In the genomic region with DNA sequence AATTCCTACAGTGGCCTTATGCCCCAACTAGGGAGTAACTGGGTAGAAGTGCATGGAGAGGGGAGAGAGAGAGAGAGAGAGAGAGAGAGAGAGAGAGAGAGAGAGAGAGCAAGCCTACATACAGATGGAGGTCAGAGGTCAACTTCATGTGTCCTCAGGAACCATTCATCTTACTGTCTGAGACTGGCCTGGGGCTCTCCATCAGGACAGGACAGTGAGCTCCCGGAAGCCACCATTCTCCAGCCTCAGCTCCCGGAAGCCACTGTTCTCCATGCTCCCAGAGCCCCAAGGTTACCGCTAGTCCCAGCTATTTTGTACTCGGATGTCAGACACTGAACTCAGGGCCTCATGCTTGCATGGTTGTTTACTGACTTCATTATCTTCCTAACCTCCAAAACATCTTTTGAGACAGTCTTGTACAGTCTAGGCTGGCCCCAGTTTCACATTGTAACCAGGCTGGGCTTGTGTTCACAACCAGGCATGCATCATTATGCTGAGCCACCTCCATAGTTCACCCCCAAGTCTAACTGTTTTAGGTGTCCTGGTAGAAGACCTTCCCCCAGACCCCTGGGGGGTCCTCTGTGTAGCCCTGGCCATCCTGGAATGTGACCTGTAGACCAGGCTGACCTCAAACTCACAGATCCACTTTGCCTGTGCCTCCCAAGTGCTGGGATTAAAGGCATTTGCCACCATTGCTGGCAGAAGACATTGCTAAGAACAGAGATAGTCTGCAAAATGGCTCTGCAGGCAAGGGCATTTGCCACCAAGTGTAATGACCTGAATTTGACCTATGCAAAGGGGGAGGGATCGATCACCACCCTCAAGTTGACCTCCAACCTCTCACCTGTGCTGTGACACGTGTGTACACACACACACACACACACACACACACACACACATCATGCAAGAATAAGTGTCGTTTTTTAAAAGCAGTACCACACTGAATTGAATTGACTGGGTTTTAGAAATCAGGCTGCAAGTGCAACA, we compare ENCODE assay signal across 11 mouse cellular contexts. TPM values are rescaled to one million over a fixed set of nuclear protein-coding genes. Genes with fewer than 3 reads are reported as not detected.
DNase-seq lines count a peak whose midpoint lies in the region; ATAC-seq and TF ChIP-seq lines count a peak whose summit lies in the region.
"Had no signal": no experiment of that assay in that cellular context is flagged by ENCODE, and none has a peak within 500 bp of the region (broad histone marks: within the 10 kb centered on the region; RNA-seq: fewer than 3 reads in every experiment).

No protein-coding gene starts in this region.

- peak overlapping the region; percentile 52 for H3K27ac ChIP-seq in heart, embryonic 12.5 days (ENCODE audit: poor library complexity, severe bottlenecking)
- peak overlapping the region; percentile 84 for H3K27ac ChIP-seq in lung, embryonic 16.5 days (ENCODE audit: low read length)
- H3K27ac ChIP-seq in kidney, postnatal 0 days = peak overlapping the region; percentile 62
- H3K27ac ChIP-seq in stomach, embryonic 15.5 days = peak overlapping the region; percentile 26; the same call in 1 of the 2 replicates
- H3K27ac ChIP-seq: liver, embryonic 13.5 days had no signal

- no peak for ATAC-seq in heart, embryonic 12.5 days (ENCODE audit: insufficient number of reproducible peaks, low FRiP score)
- ATAC-seq in lung, embryonic 16.5 days (ENCODE audit: low read depth) = no peak
- ATAC-seq in kidney, postnatal 0 days (replicated peaks; ENCODE audit: low FRiP score, low read depth) = no peak
- ATAC-seq in stomach, embryonic 15.5 days (ENCODE audit: insufficient read depth, low FRiP score, low read depth) = no peak
- ATAC-seq in erythroid progenitor cell, adult 5-6 weeks (replicated peaks; ENCODE audit: low FRiP score, poor library complexity, severe bottlenecking) = no peak
- ATAC-seq: activated CD4-positive, CD25-positive, alpha-beta regulatory T cell, adult 4 months; CD4-positive, CD25-positive, alpha-beta regulatory T cell, adult 4 months had no signal

- peak overlapping the region; percentile 81 for H3K4me3 ChIP-seq in heart, embryonic 12.5 days
- peak overlapping the region; percentile 92 for H3K4me3 ChIP-seq in lung, embryonic 16.5 days (ENCODE audit: low read length)
- no peak overlapping the region for H3K4me3 ChIP-seq in kidney, postnatal 0 days (replicated peaks; ENCODE audit: low read depth, low read length)
- H3K4me3 ChIP-seq in stomach, embryonic 15.5 days (replicated peaks) = no peak overlapping the region
- H3K4me3 ChIP-seq: liver, embryonic 13.5 days had no signal

- DNase-seq in heart, adult 8-10 months (ENCODE audit: low spot score) = no peak
- no peak for DNase-seq in lung, postnatal 25 days (ENCODE audit: low spot score)
- no peak for DNase-seq in kidney, postnatal 0 days (ENCODE audit: low spot score)
- no peak for DNase-seq in urinary bladder, postnatal 14 days (ENCODE audit: low spot score)
- DNase-seq: liver, embryonic 13.5 days had no signal

- no peak for TF ChIP-seq CTCF in kidney, postnatal 0 days (IDR thresholded peaks at IDR 0.05; ENCODE audit: low read depth)

- H3K9me3 ChIP-seq in heart, embryonic 12.5 days (replicated peaks) = no peaks in the 10 kb centered on the region
- H3K9me3 ChIP-seq in lung, embryonic 16.5 days (ENCODE audit: control insufficient read depth, low read length) = no peaks in the 10 kb centered on the region
- H3K9me3 ChIP-seq in kidney, postnatal 0 days (replicated peaks; ENCODE audit: low read length) = no peaks in the 10 kb centered on the region
- no peaks in the 10 kb centered on the region for H3K9me3 ChIP-seq in stomach, embryonic 15.5 days
- H3K9me3 ChIP-seq: liver, embryonic 13.5 days had no signal

- no peaks in the 10 kb centered on the region for H3K27me3 ChIP-seq in heart, embryonic 12.5 days (replicated peaks)
- no peaks in the 10 kb centered on the region for H3K27me3 ChIP-seq in lung, embryonic 16.5 days (ENCODE audit: control insufficient read depth, insufficient read depth, low read depth, low read length)
- no peaks in the 10 kb centered on the region for H3K27me3 ChIP-seq in kidney, postnatal 0 days (ENCODE audit: insufficient read depth, low read length)
- H3K27me3 ChIP-seq in stomach, embryonic 15.5 days (replicated peaks) = no peaks in the 10 kb centered on the region
- H3K27me3 ChIP-seq: liver, embryonic 13.5 days had no signal

- peak overlapping the region; percentile 81 for H3K4me2 ChIP-seq in heart, embryonic 12.5 days
- H3K4me2 ChIP-seq in lung, embryonic 16.5 days (ENCODE audit: low read depth, low read length) = peak overlapping the region; percentile 79
- H3K4me2 ChIP-seq in kidney, postnatal 0 days (ENCODE audit: low read length) = peak overlapping the region; percentile 68
- peak overlapping the region; percentile 84; the same call in 1 of the 2 replicates for H3K4me2 ChIP-seq in stomach, embryonic 15.5 days
- H3K4me2 ChIP-seq: liver, embryonic 13.5 days had no signal

- 67% methylated on average over 7 of the region's 7 CpGs for WGBS in heart, embryonic 12.5 days
- 49% methylated on average over 7 of the region's 7 CpGs for WGBS in lung, embryonic 16.5 days
- 56% methylated on average over 7 of the region's 7 CpGs for WGBS in kidney, postnatal 0 days
- 54% methylated on average over 7 of the region's 7 CpGs for WGBS in stomach, embryonic 15.5 days

- H3K9ac ChIP-seq in heart, embryonic 12.5 days = peak overlapping the region; percentile 26
- peak overlapping the region; percentile 33; the same call in 1 of the 2 replicates for H3K9ac ChIP-seq in lung, embryonic 16.5 days (ENCODE audit: low read length)
- H3K9ac ChIP-seq in kidney, postnatal 0 days (ENCODE audit: low read depth, low read length) = no peak overlapping the region
- no peak overlapping the region for H3K9ac ChIP-seq in stomach, embryonic 15.5 days
- H3K9ac ChIP-seq: liver, embryonic 13.5 days had no signal

- peaks cover 46% of the 10 kb centered on the region for H3K4me1 ChIP-seq in heart, embryonic 12.5 days (replicated peaks)
- peaks cover 42% of the 10 kb centered on the region for H3K4me1 ChIP-seq in lung, embryonic 16.5 days (replicated peaks; ENCODE audit: control insufficient read depth, insufficient read depth, low read length)
- peaks cover 35% of the 10 kb centered on the region; the same call in 1 of the 2 replicates for H3K4me1 ChIP-seq in kidney, postnatal 0 days (replicated peaks; ENCODE audit: insufficient read depth, low read length)
- H3K4me1 ChIP-seq in stomach, embryonic 15.5 days = peaks cover 60% of the 10 kb centered on the region

- H3K36me3 ChIP-seq in heart, embryonic 12.5 days = peaks cover 13% of the 10 kb centered on the region
- H3K36me3 ChIP-seq in lung, embryonic 16.5 days (ENCODE audit: control insufficient read depth, insufficient read depth, low read length) = peaks cover 3% of the 10 kb centered on the region; the same call in 1 of the 2 replicates
- 0 out of 2 replicates have a peak, but pooled peaks cover 7% of the 10 kb centered on the region for H3K36me3 ChIP-seq in kidney, postnatal 0 days (ENCODE audit: insufficient read depth, low read length)
- H3K36me3 ChIP-seq in stomach, embryonic 15.5 days = peaks cover 4% of the 10 kb centered on the region; the same call in 1 of the 2 replicates
- H3K36me3 ChIP-seq: liver, embryonic 13.5 days had no signal

RNA-seq across cellular contexts. Expression of gene Dock6, which starts 2.5 kb away (rescaled TPM):
- polyA plus RNA-seq in heart, embryonic 12.5 days (2016; fragmentation: Nextera tagmentation; extraction: Ambion mirVana) = 52.3 and 59.0 TPM in 2 replicates
- 10 to 100 TPM; 27.3 to 35.7 (median 30.7) TPM for total RNA-seq in heart, adult 8-10 months (2022)
- 62.6 and 63.7 TPM in 2 replicates for polyA plus RNA-seq in lung, embryonic 16.5 days (2015; fragmentation: Nextera tagmentation; extraction: Ambion mirVana)
- 28.3 and 28.7 TPM in 2 replicates for polyA plus RNA-seq in kidney, postnatal 0 days (2015; fragmentation: Nextera tagmentation; extraction: Ambion mirVana)
- polyA plus RNA-seq in stomach, embryonic 15.5 days (2015; fragmentation: Nextera tagmentation; extraction: Ambion mirVana) = 41.8 and 44.7 TPM in 2 replicates
- 2.9 TPM in 1 of 2 replicates, not detected in the other for total RNA-seq in erythroid progenitor cell, adult 5-6 weeks (2015; ENCODE audit: low replicate concordance)
- 0.26 TPM in 1 of 2 replicates, not detected in the other for total RNA-seq in erythroid progenitor cell, adult 5-6 weeks (2017; ENCODE audit: low replicate concordance)

RNA-seq across cellular contexts. Expression of gene Angptl8, which starts 14.7 kb away (rescaled TPM):
- 1.7 and 1.9 TPM in 2 replicates for polyA plus RNA-seq in heart, embryonic 12.5 days (2016; fragmentation: Nextera tagmentation; extraction: Ambion mirVana)
- under 1 TPM in 1 of 4 experiments, not detected in 3; 0.38 TPM for total RNA-seq in heart, adult 8-10 months (2022)
- 2.7 and 3.6 TPM in 2 replicates for polyA plus RNA-seq in lung, embryonic 16.5 days (2015; fragmentation: Nextera tagmentation; extraction: Ambion mirVana)
- polyA plus RNA-seq in kidney, postnatal 0 days (2015; fragmentation: Nextera tagmentation; extraction: Ambion mirVana) = 5.6 and 6.1 TPM in 2 replicates
- 5.9 and 8.1 TPM in 2 replicates for polyA plus RNA-seq in stomach, embryonic 15.5 days (2015; fragmentation: Nextera tagmentation; extraction: Ambion mirVana)
- total RNA-seq in erythroid progenitor cell, adult 5-6 weeks (2015; ENCODE audit: low replicate concordance) = not detected in 2 replicates
- not detected in 2 replicates for total RNA-seq in erythroid progenitor cell, adult 5-6 weeks (2017; ENCODE audit: low replicate concordance)
- polyA plus RNA-seq: activated CD4-positive, CD25-positive, alpha-beta regulatory T cell, adult 4 months; CD4-positive, CD25-positive, alpha-beta regulatory T cell, adult 4 months had no signal

RNA-seq across cellular contexts. Expression of gene Kank2, which starts 51.4 kb away (rescaled TPM):
- polyA plus RNA-seq in heart, embryonic 12.5 days (2016; fragmentation: Nextera tagmentation; extraction: Ambion mirVana) = 18.9 and 19.9 TPM in 2 replicates
- total RNA-seq in heart, adult 8-10 months (2022) = 10 to 100 TPM; 64.2 to 67.2 (median 65.6) TPM
- polyA plus RNA-seq in lung, embryonic 16.5 days (2015; fragmentation: Nextera tagmentation; extraction: Ambion mirVana) = 25.5 and 26.3 TPM in 2 replicates
- 10.1 and 10.3 TPM in 2 replicates for polyA plus RNA-seq in kidney, postnatal 0 days (2015; fragmentation: Nextera tagmentation; extraction: Ambion mirVana)
- 21.1 and 22.7 TPM in 2 replicates for polyA plus RNA-seq in stomach, embryonic 15.5 days (2015; fragmentation: Nextera tagmentation; extraction: Ambion mirVana)
- total RNA-seq in erythroid progenitor cell, adult 5-6 weeks (2015; ENCODE audit: low replicate concordance) = not detected in 2 replicates
- 0.51 TPM in 1 of 2 replicates, not detected in the other for total RNA-seq in erythroid progenitor cell, adult 5-6 weeks (2017; ENCODE audit: low replicate concordance)
- polyA plus RNA-seq: activated CD4-positive, CD25-positive, alpha-beta regulatory T cell, adult 4 months; CD4-positive, CD25-positive, alpha-beta regulatory T cell, adult 4 months had no signal

Comparison
In these comparisons a context has a peak if more than half of its experiments do, and no peak if none do; other contexts are left out.
1. H3K27ac ChIP-seq: peak in every context shown above with its lines; median percentile 84 in lung, embryonic 16.5 days; 62 in kidney, postnatal 0 days; 52 in heart, embryonic 12.5 days; 26 in stomach, embryonic 15.5 days.
2. H3K4me3 ChIP-seq: peak in heart, embryonic 12.5 days (single experiment) and lung, embryonic 16.5 days (single experiment); none in kidney, postnatal 0 days (single experiment) and stomach, embryonic 15.5 days (single experiment).
3. H3K9ac ChIP-seq: peak in heart, embryonic 12.5 days (single experiment) and lung, embryonic 16.5 days (single experiment); none in kidney, postnatal 0 days (single experiment) and stomach, embryonic 15.5 days (single experiment).
4. Peak in every context shown above with its lines, with median percentiles within 50 percentile points of each other: H3K4me2 ChIP-seq.